Mouse (Mus musculus): ENCODE data around the gene Ranbp9.

- TF ChIP-seq GATA1 (IDR thresholded peaks at IDR 0.05; ENCODE audit: low read length) (no peak), TAL1 (IDR thresholded peaks at IDR 0.05; ENCODE audit: low read length) (no peak)
Observed at GRCm38 (mm10) chr13:43485278-43485976, 4.3 kb upstream of the Ranbp9 start.

All from erythroblast, embryonic 14.5 days (primary cell).